Mouse (Mus musculus) midbrain, embryonic 14.5 days (tissue): ENCODE results near the gene Ift43. TPM values are rescaled to one million over a fixed set of nuclear protein-coding genes. Genes with fewer than 3 reads are reported as not detected.

Experiments used
- ATAC-seq: fragments of 200-750 bp; cut with Nextera tagmentation; 2 replicates; pipeline ENCODE4 v1.8.0; 2017; ENCODE audit warnings: moderate number of reproducible peaks, moderate library complexity; ENCODE audit not compliant: low FRiP score, low TSS enrichment
- DNase-seq: peaks from one replicate; pipeline ENCODE4 v3.0.0-alpha.2; 2015
- H3K27ac ChIP-seq: fragments of 300-500 bp; sonication (generic); replicated peaks from 2 replicates; pipeline ENCODE4 v1.5.1; 2014; ENCODE audit warnings: mild to moderate bottlenecking, low read depth, low read length, moderate library complexity
- H3K27me3 ChIP-seq: fragments of 300-500 bp; sonication (generic); 2 replicates; pipeline ENCODE4 v1.6.1; 2014; ENCODE audit warnings: low read length, control low read depth, mixed read lengths; ENCODE audit not compliant: control insufficient read depth, insufficient read depth
- H3K36me3 ChIP-seq: fragments of 300-500 bp; sonication (generic); 2 replicates; pipeline ENCODE4 v1.6.1; 2014; ENCODE audit warnings: low read length, control low read depth; ENCODE audit not compliant: control insufficient read depth, insufficient read depth
- H3K4me1 ChIP-seq: fragments of 300-500 bp; sonication (generic); 2 replicates; pipeline ENCODE4 v1.6.1; 2014; ENCODE audit warnings: mild to moderate bottlenecking, antibody characterized with exemption, low read length, control low read depth; ENCODE audit not compliant: control insufficient read depth, insufficient read depth
- H3K4me2 ChIP-seq: fragments of 300-500 bp; sonication (generic); 2 replicates; pipeline ENCODE4 v1.6.1; 2014; ENCODE audit warnings: mild to moderate bottlenecking, low read length, moderate library complexity
- H3K4me3 ChIP-seq: fragments of 300-500 bp; sonication (generic); replicated peaks from 2 replicates; pipeline ENCODE4 v1.5.1; 2014; ENCODE audit warnings: low read depth, low read length
- H3K9ac ChIP-seq: fragments of 300-500 bp; sonication (generic); replicated peaks from 2 replicates; pipeline ENCODE4 v1.6.1; 2014; ENCODE audit warnings: mild to moderate bottlenecking, low read length, moderate library complexity
- H3K9me3 ChIP-seq: fragments of 300-500 bp; sonication (generic); 2 replicates; pipeline ENCODE4 v1.6.1; 2016; ENCODE audit warnings: low read length, control low read depth, mixed read lengths; ENCODE audit not compliant: control insufficient read depth
- WGBS: fragments of 180-500 bp; shearing (Covaris S2); extraction: QIAGEN DNeasy Blood & Tissue Kit; methylation state at CpG from one replicate; pipeline ENCODE4 v1.1.7; 2014; 5-methylcytosine and 5-hydroxymethylcytosine counted together
- polyA plus RNA-seq: library from polyadenylated mRNA; unstranded; fragments of >200 nt; fragmentation: Nextera tagmentation; extraction: Ambion mirVana; gene quantifications from 2 replicates; pipeline ENCODE4 v1.2.1, GENCODE M21; 2014

Gene Ift43
- polyA plus RNA-seq, 1 experiment from 2014 or later, result 57.5 TPM

- Histone ChIP-seq H3K9me3 (no peaks in the 10 kb centered on the region), H3K27me3 (no peaks in the 10 kb centered on the region), H3K4me2 (no peak overlapping the region), H3K4me1 (peaks cover 5% of the 10 kb centered on the region), H3K36me3 (peaks cover 21% of the 10 kb centered on the region), H3K9ac (no peak overlapping the region), H3K27ac (no peak overlapping the region), H3K4me3 (no peak overlapping the region)
- ATAC-seq, result no peak
- 93% methylated on average over 7 of the region's 7 CpGs for WGBS
- no peak for DNase-seq
Measured at GRCm38 (mm10) chr12:86085873-86086272, 3.5 kb downstream of the Ift43 start.

DNA sequence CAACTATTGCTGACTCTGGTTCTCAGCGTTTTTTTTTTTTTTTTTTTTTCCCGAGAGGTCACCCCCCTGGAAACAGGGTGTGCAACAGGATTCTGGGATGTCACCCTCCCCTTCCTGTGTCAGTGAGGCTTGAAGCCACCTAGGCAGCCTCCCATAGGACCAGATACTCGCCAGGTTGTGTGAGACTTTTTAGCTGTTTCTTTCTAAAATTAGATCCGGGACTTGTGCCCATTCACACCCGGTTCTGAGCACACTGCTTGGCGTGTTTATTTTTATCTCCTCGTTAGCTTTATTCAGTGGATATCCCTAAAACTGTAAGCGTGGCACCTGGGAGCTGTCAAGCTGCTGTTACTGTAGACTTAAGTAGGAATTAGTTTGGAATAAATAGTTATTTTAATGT, 4.2 kb downstream of the Ift43 start:
- H3K27me3 ChIP-seq, result no peaks in the 10 kb centered on the region
- ATAC-seq (no peak), DNase-seq (no peak)
- 80% methylated on average over 8 of the region's 8 CpGs for WGBS
- H3K4me1 ChIP-seq, result peaks cover 5% of the 10 kb centered on the region
- no peak overlapping the region for H3K4me2 ChIP-seq
- no peak overlapping the region for H3K27ac ChIP-seq
- H3K4me3 ChIP-seq, result no peak overlapping the region
- no peak overlapping the region for H3K9ac ChIP-seq
- peaks cover 21% of the 10 kb centered on the region for H3K36me3 ChIP-seq
- H3K9me3 ChIP-seq, result no peaks in the 10 kb centered on the region

GRCm38 (mm10) chr12:86088042-86088441, 5.7 kb downstream of the Ift43 start:
- Histone ChIP-seq H3K27ac (no peak overlapping the region), H3K36me3 (peaks cover 21% of the 10 kb centered on the region), H3K4me2 (no peak overlapping the region), H3K4me1 (peaks cover 6% of the 10 kb centered on the region), H3K9ac (no peak overlapping the region), H3K4me3 (no peak overlapping the region), H3K27me3 (no peaks in the 10 kb centered on the region), H3K9me3 (no peaks in the 10 kb centered on the region)
- no peak for ATAC-seq
- no peak for DNase-seq
- 72% methylated on average over 7 of the region's 7 CpGs for WGBS

DNA sequence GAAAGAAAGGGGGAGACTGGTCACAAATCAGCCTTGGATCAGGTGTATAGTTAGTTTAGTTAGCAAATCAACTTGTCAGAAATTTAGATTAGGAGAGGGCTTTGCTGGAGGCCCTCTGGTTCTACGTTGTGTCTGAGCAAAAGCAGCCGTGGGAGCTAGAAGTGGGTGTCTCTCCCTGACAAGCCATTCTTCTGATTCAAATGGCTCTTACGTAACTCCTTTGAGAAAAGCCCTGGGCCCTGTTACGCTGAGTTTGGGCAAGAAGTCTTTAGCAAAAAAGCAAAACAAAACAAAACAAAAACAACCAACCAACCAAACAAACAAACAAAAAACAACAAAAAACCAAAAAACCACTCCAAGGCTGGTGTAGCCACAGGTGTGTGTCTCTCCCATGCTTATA, 8.4 kb downstream of the Ift43 start:
- peaks cover 16% of the 10 kb centered on the region; the same call in 1 of the 2 replicates for H3K36me3 ChIP-seq
- H3K9me3 ChIP-seq, result no peaks in the 10 kb centered on the region
- H3K4me3 ChIP-seq, result no peak overlapping the region
- H3K4me1 ChIP-seq, result peaks cover 3% of the 10 kb centered on the region; the same call in 1 of the 2 replicates
- WGBS, result 66% methylated on average over 4 of the region's 4 CpGs
- no peaks in the 10 kb centered on the region for H3K27me3 ChIP-seq
- no peak overlapping the region for H3K4me2 ChIP-seq
- DNase-seq, result no peak
- no peak overlapping the region for H3K27ac ChIP-seq
- no peak for ATAC-seq
- H3K9ac ChIP-seq, result no peak overlapping the region

GRCm38 (mm10) chr12:86091601-86092132, 9.3 kb downstream of the Ift43 start:
- Histone ChIP-seq H3K9ac (peak overlapping the region; percentile 4; the same call in 1 of the 2 replicates), H3K4me2 (peak overlapping the region; percentile 31), H3K9me3 (no peaks in the 10 kb centered on the region), H3K27me3 (no peaks in the 10 kb centered on the region), H3K36me3 (peaks cover 10% of the 10 kb centered on the region; the same call in 1 of the 2 replicates), H3K27ac (no peak overlapping the region), H3K4me1 (peaks cover 3% of the 10 kb centered on the region; the same call in 1 of the 2 replicates), H3K4me3 (no peak overlapping the region)
- 23% methylated on average over 18 of the region's 18 CpGs for WGBS
- ATAC-seq (no peak), DNase-seq (peak; percentile 19)

DNA sequence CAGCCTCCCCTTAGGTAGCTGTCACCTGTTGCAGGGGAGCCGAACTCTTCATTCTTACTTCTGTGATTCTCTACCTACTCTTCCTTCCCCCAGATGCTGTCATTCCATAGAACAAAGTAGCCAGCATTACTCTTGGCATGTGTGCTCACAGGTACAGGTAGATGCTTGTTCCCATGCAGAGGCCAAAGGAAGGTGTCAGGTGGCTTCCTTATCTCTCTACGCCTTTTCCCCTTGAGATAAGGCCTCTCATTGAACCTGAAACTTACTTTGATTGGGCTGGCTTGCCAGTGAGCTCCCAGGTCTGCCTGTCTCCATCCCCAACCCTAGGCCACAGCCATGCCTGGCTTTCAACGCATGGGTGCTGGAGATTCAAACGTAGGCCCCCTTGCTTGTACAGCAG, 11.7 kb downstream of the Ift43 start:
- Histone ChIP-seq H3K36me3 (peaks cover 2% of the 10 kb centered on the region; the same call in 1 of the 2 replicates), H3K4me1 (peaks cover 3% of the 10 kb centered on the region; the same call in 1 of the 2 replicates), H3K9ac (no peak overlapping the region), H3K4me2 (no peak overlapping the region), H3K4me3 (no peak overlapping the region), H3K9me3 (no peaks in the 10 kb centered on the region), H3K27ac (no peak overlapping the region), H3K27me3 (no peaks in the 10 kb centered on the region)
- no peak for ATAC-seq
- 94% methylated on average over 4 of the region's 4 CpGs for whole genome bisulfite sequencing
- no peak for DNase-seq

DNA sequence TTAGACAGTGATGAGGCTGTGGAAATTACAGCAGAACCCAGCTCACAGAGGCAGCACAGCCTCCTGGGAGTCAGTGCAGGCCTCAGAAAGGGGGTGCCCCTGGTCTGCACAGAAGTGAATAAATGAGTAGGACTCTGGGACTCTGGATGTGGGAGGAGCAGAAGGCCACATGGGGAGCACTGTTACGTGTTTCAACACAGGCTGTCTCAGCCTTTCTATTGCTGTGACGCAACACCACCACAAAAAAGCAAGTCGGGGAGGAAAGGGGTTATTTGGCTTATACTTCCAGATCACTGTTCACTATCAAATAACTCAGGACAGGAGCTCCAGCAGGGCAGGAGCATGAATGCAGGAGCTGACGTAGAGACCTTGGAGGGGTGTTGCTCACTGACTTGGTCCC, 13.5 kb downstream of the Ift43 start:
- ATAC-seq (no peak), DNase-seq (no peak)

DNA sequence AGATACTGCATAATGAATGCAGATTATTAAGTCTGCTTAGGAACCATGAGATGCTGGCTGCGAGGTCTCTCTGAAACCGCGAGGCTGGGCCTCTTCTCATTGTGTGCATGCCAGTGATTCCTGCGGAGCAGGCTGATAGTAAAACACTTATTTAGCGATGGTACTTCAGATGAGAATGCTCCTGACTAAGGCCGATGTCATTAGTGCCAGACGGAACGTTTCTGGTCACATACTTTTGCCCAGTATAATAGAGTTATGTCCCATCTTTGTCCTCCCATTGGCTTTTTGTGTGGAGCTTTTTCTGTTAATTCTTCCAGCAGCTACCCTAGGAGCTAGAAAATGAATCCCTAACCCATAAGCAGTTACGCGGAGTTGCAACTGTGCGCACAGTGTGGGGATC, 15.4 kb downstream of the Ift43 start:
- WGBS, result 60% methylated on average over 11 of the region's 11 CpGs
- H3K9me3 ChIP-seq, result no peaks in the 10 kb centered on the region
- H3K4me2 ChIP-seq, result no peak overlapping the region
- DNase-seq, result peak; percentile 22
- no peak overlapping the region for H3K27ac ChIP-seq
- no peak overlapping the region for H3K4me3 ChIP-seq
- no peaks in the 10 kb centered on the region for H3K27me3 ChIP-seq
- peaks cover 4% of the 10 kb centered on the region; the same call in 1 of the 2 replicates for H3K4me1 ChIP-seq
- H3K9ac ChIP-seq, result no peak overlapping the region
- no peaks in the 10 kb centered on the region for H3K36me3 ChIP-seq
- ATAC-seq, result no peak

More for the DNA sequence above, 13.5 kb downstream of the Ift43 start:
- no peaks in the 10 kb centered on the region for H3K9me3 ChIP-seq
- H3K9ac ChIP-seq, result no peak overlapping the region
- 92% methylated on average over 4 of the region's 4 CpGs for WGBS
- no peaks in the 10 kb centered on the region for H3K36me3 ChIP-seq
- no peak overlapping the region for H3K4me3 ChIP-seq
- no peaks in the 10 kb centered on the region for H3K27me3 ChIP-seq
- no peak overlapping the region for H3K27ac ChIP-seq
- H3K4me1 ChIP-seq, result peaks cover 3% of the 10 kb centered on the region; the same call in 1 of the 2 replicates
- H3K4me2 ChIP-seq, result no peak overlapping the region

DNA sequence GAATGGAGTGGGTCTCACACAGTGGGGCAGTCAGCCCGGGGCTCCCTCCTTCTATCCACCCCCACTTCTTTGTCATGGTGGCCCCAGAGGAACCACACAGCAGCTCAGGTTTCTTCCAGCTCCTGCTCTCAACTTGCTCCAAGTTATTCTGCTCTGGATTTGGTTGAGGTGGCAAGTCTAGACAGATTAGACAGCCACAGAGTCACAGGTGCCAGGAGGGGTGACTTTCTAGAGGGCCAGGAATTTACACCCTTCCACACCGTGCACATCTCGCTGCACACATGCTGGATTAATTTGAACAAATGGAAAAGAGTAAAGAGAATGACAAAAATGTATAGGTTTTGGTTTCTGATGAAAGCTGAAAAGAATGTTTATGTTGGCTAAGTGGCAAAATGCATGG, 18.4 kb downstream of the Ift43 start:
- no peaks in the 10 kb centered on the region for H3K27me3 ChIP-seq
- H3K4me2 ChIP-seq, result no peak overlapping the region
- ATAC-seq (no peak), DNase-seq (no peak)
- WGBS, result 96% methylated on average over 3 of the region's 3 CpGs
- H3K4me3 ChIP-seq, result no peak overlapping the region
- peaks cover 22% of the 10 kb centered on the region for H3K4me1 ChIP-seq
- H3K9ac ChIP-seq, result no peak overlapping the region
- H3K36me3 ChIP-seq, result no peaks in the 10 kb centered on the region
- no peak overlapping the region for H3K27ac ChIP-seq
- no peaks in the 10 kb centered on the region for H3K9me3 ChIP-seq
